Mouse (Mus musculus): ENCODE data around the gene Mdga1. TPM values are rescaled to one million over a fixed set of nuclear protein-coding genes. Genes with fewer than 3 reads are reported as not detected.

Gene Mdga1
- polyA plus RNA-seq, 1 experiment from 2014 or later, result 2.5 TPM

GRCm38 (mm10) chr17:29990136-29990535 lies 20.2 kb upstream of the Mdga1 start:
- no peak for DNase-seq (ENCODE audit: low spot score)
- no peaks in the 10 kb centered on the region for H3K36me3 ChIP-seq (ENCODE audit: control insufficient read depth, insufficient read depth, low read length)
- 92% methylated on average over 3 of the region's 3 CpGs for WGBS
- no peak overlapping the region for H3K4me2 ChIP-seq (ENCODE audit: low read depth)
- no peaks in the 10 kb centered on the region for H3K27me3 ChIP-seq (ENCODE audit: control insufficient read depth, insufficient read depth, low read length)
- no peaks in the 10 kb centered on the region for H3K9me3 ChIP-seq (ENCODE audit: control insufficient read depth, low read length)
- no peak for ATAC-seq (ENCODE audit: insufficient read depth, low FRiP score, low TSS enrichment)
- H3K27ac ChIP-seq (ENCODE audit: low read depth, low read length), result no peak overlapping the region
- no peak overlapping the region for H3K4me3 ChIP-seq (ENCODE audit: low read depth, low read length)
- no peak overlapping the region for H3K9ac ChIP-seq (ENCODE audit: low read length)
- no peaks in the 10 kb centered on the region for H3K4me1 ChIP-seq (ENCODE audit: control insufficient read depth, insufficient read depth, low read length)

GRCm38 (mm10) chr17:29989653-29990052 lies 19.8 kb upstream of the Mdga1 start:
- H3K9ac ChIP-seq (ENCODE audit: low read length), result no peak overlapping the region
- ATAC-seq (ENCODE audit: insufficient read depth, low FRiP score, low TSS enrichment), result no peak
- no peaks in the 10 kb centered on the region for H3K4me1 ChIP-seq (ENCODE audit: control insufficient read depth, insufficient read depth, low read length)
- no peak for DNase-seq (ENCODE audit: low spot score)
- H3K4me2 ChIP-seq (ENCODE audit: low read depth), result no peak overlapping the region
- H3K36me3 ChIP-seq (ENCODE audit: control insufficient read depth, insufficient read depth, low read length), result no peaks in the 10 kb centered on the region
- no peak overlapping the region for H3K4me3 ChIP-seq (ENCODE audit: low read depth, low read length)
- 89% methylated on average over 5 of the region's 5 CpGs for WGBS
- no peak overlapping the region for H3K27ac ChIP-seq (ENCODE audit: low read depth, low read length)
- no peaks in the 10 kb centered on the region for H3K9me3 ChIP-seq (ENCODE audit: control insufficient read depth, low read length)
- H3K27me3 ChIP-seq (ENCODE audit: control insufficient read depth, insufficient read depth, low read length), result no peaks in the 10 kb centered on the region

- 22% methylated on average over 5 of the region's 5 CpGs for WGBS
- ATAC-seq (ENCODE audit: insufficient read depth, low FRiP score, low TSS enrichment), result no peak
- no peak overlapping the region for H3K4me2 ChIP-seq (ENCODE audit: low read depth)
Observed at GRCm38 (mm10) chr17:29988141-29988540, 18.3 kb upstream of the Mdga1 start.

GRCm38 (mm10) chr17:29985534-29985933 lies 15.6 kb upstream of the Mdga1 start:
- WGBS, result 41% methylated on average over 3 of the region's 3 CpGs
- no peak for ATAC-seq (ENCODE audit: insufficient read depth, low FRiP score, low TSS enrichment)

More at GRCm38 (mm10) chr17:29988141-29988540, 18.3 kb upstream of the Mdga1 start:
- H3K4me3 ChIP-seq (ENCODE audit: low read depth, low read length), result no peak overlapping the region
- H3K9me3 ChIP-seq (ENCODE audit: control insufficient read depth, low read length), result no peaks in the 10 kb centered on the region
- H3K4me1 ChIP-seq (ENCODE audit: control insufficient read depth, insufficient read depth, low read length), result no peaks in the 10 kb centered on the region
- H3K36me3 ChIP-seq (ENCODE audit: control insufficient read depth, insufficient read depth, low read length), result no peaks in the 10 kb centered on the region
- no peak overlapping the region for H3K27ac ChIP-seq (ENCODE audit: low read depth, low read length)
- DNase-seq (ENCODE audit: low spot score), result no peak
- H3K27me3 ChIP-seq (ENCODE audit: control insufficient read depth, insufficient read depth, low read length), result no peaks in the 10 kb centered on the region
- H3K9ac ChIP-seq (ENCODE audit: low read length), result no peak overlapping the region

GRCm38 (mm10) chr17:29984931-29985330 lies 15.0 kb upstream of the Mdga1 start:
- H3K9ac ChIP-seq (ENCODE audit: low read length), result no peak overlapping the region
- DNase-seq (ENCODE audit: low spot score), result no peak
- no peak overlapping the region for H3K27ac ChIP-seq (ENCODE audit: low read depth, low read length)
- WGBS, result 88% methylated on average over 7 of the region's 7 CpGs
- no peaks in the 10 kb centered on the region for H3K36me3 ChIP-seq (ENCODE audit: control insufficient read depth, insufficient read depth, low read length)
- no peak overlapping the region for H3K4me3 ChIP-seq (ENCODE audit: low read depth, low read length)
- no peaks in the 10 kb centered on the region for H3K9me3 ChIP-seq (ENCODE audit: control insufficient read depth, low read length)
- H3K4me1 ChIP-seq (ENCODE audit: control insufficient read depth, insufficient read depth, low read length), result no peaks in the 10 kb centered on the region
- no peak for ATAC-seq (ENCODE audit: insufficient read depth, low FRiP score, low TSS enrichment)
- no peak overlapping the region for H3K4me2 ChIP-seq (ENCODE audit: low read depth)
- no peaks in the 10 kb centered on the region for H3K27me3 ChIP-seq (ENCODE audit: control insufficient read depth, insufficient read depth, low read length)

More at GRCm38 (mm10) chr17:29985534-29985933, 15.6 kb upstream of the Mdga1 start:
- no peak overlapping the region for H3K27ac ChIP-seq (ENCODE audit: low read depth, low read length)
- no peaks in the 10 kb centered on the region for H3K27me3 ChIP-seq (ENCODE audit: control insufficient read depth, insufficient read depth, low read length)
- H3K9me3 ChIP-seq (ENCODE audit: control insufficient read depth, low read length), result no peaks in the 10 kb centered on the region
- H3K4me2 ChIP-seq (ENCODE audit: low read depth), result no peak overlapping the region
- DNase-seq (ENCODE audit: low spot score), result no peak
- H3K4me1 ChIP-seq (ENCODE audit: control insufficient read depth, insufficient read depth, low read length), result no peaks in the 10 kb centered on the region
- no peak overlapping the region for H3K4me3 ChIP-seq (ENCODE audit: low read depth, low read length)
- no peak overlapping the region for H3K9ac ChIP-seq (ENCODE audit: low read length)
- no peaks in the 10 kb centered on the region for H3K36me3 ChIP-seq (ENCODE audit: control insufficient read depth, insufficient read depth, low read length)

- no peaks in the 10 kb centered on the region for H3K4me1 ChIP-seq (ENCODE audit: control insufficient read depth, insufficient read depth, low read length)
- DNase-seq (ENCODE audit: low spot score) (no peak), ATAC-seq (ENCODE audit: insufficient read depth, low FRiP score, low TSS enrichment) (no peak)
- no peaks in the 10 kb centered on the region for H3K9me3 ChIP-seq (ENCODE audit: control insufficient read depth, low read length)
- H3K36me3 ChIP-seq (ENCODE audit: control insufficient read depth, insufficient read depth, low read length), result no peaks in the 10 kb centered on the region
- 86% methylated on average over 5 of the region's 5 CpGs for WGBS
- H3K27ac ChIP-seq (ENCODE audit: low read depth, low read length), result no peak overlapping the region
- no peak overlapping the region for H3K4me2 ChIP-seq (ENCODE audit: low read depth)
- no peak overlapping the region for H3K4me3 ChIP-seq (ENCODE audit: low read depth, low read length)
- no peaks in the 10 kb centered on the region for H3K27me3 ChIP-seq (ENCODE audit: control insufficient read depth, insufficient read depth, low read length)
- H3K9ac ChIP-seq (ENCODE audit: low read length), result no peak overlapping the region
Observed at GRCm38 (mm10) chr17:29983190-29983589, 13.3 kb upstream of the Mdga1 start.

GRCm38 (mm10) chr17:29981568-29981967 lies 11.7 kb upstream of the Mdga1 start:
- Histone ChIP-seq H3K36me3 (ENCODE audit: control insufficient read depth, insufficient read depth, low read length) (no peaks in the 10 kb centered on the region), H3K9me3 (ENCODE audit: control insufficient read depth, low read length) (no peaks in the 10 kb centered on the region), H3K4me1 (ENCODE audit: control insufficient read depth, insufficient read depth, low read length) (no peaks in the 10 kb centered on the region), H3K27me3 (ENCODE audit: control insufficient read depth, insufficient read depth, low read length) (no peaks in the 10 kb centered on the region), H3K4me2 (ENCODE audit: low read depth) (no peak overlapping the region), H3K9ac (ENCODE audit: low read length) (no peak overlapping the region), H3K27ac (ENCODE audit: low read depth, low read length) (no peak overlapping the region), H3K4me3 (ENCODE audit: low read depth, low read length) (no peak overlapping the region)
- 66% methylated on average over 8 of the region's 8 CpGs for WGBS
- DNase-seq (ENCODE audit: low spot score), result peak; percentile 44
- no peak for ATAC-seq (ENCODE audit: insufficient read depth, low FRiP score, low TSS enrichment)

GRCm38 (mm10) chr17:29979841-29980240 lies 10.0 kb upstream of the Mdga1 start:
- WGBS, result 79% methylated on average over 7 of the region's 7 CpGs
- Histone ChIP-seq H3K4me3 (ENCODE audit: low read depth, low read length) (no peak overlapping the region), H3K36me3 (ENCODE audit: control insufficient read depth, insufficient read depth, low read length) (no peaks in the 10 kb centered on the region)

GRCm38 (mm10) chr17:29979020-29979419 lies 9.1 kb upstream of the Mdga1 start:
- H3K9me3 ChIP-seq (ENCODE audit: control insufficient read depth, low read length), result no peaks in the 10 kb centered on the region
- DNase-seq (ENCODE audit: low spot score) (no peak), ATAC-seq (ENCODE audit: insufficient read depth, low FRiP score, low TSS enrichment) (no peak)

More at GRCm38 (mm10) chr17:29979841-29980240, 10.0 kb upstream of the Mdga1 start:
- no peak overlapping the region for H3K27ac ChIP-seq (ENCODE audit: low read depth, low read length)
- no peaks in the 10 kb centered on the region for H3K27me3 ChIP-seq (ENCODE audit: control insufficient read depth, insufficient read depth, low read length)
- DNase-seq (ENCODE audit: low spot score), result no peak
- H3K4me2 ChIP-seq (ENCODE audit: low read depth), result no peak overlapping the region
- no peak overlapping the region for H3K9ac ChIP-seq (ENCODE audit: low read length)
- H3K4me1 ChIP-seq (ENCODE audit: control insufficient read depth, insufficient read depth, low read length), result no peaks in the 10 kb centered on the region
- H3K9me3 ChIP-seq (ENCODE audit: control insufficient read depth, low read length), result no peaks in the 10 kb centered on the region
- ATAC-seq (ENCODE audit: insufficient read depth, low FRiP score, low TSS enrichment), result no peak

More at GRCm38 (mm10) chr17:29979020-29979419, 9.1 kb upstream of the Mdga1 start:
- Histone ChIP-seq H3K4me3 (ENCODE audit: low read depth, low read length) (no peak overlapping the region), H3K4me1 (ENCODE audit: control insufficient read depth, insufficient read depth, low read length) (no peaks in the 10 kb centered on the region), H3K36me3 (ENCODE audit: control insufficient read depth, insufficient read depth, low read length) (no peaks in the 10 kb centered on the region), H3K27ac (ENCODE audit: low read depth, low read length) (no peak overlapping the region), H3K9ac (ENCODE audit: low read length) (no peak overlapping the region), H3K4me2 (ENCODE audit: low read depth) (no peak overlapping the region), H3K27me3 (ENCODE audit: control insufficient read depth, insufficient read depth, low read length) (no peaks in the 10 kb centered on the region)
- whole genome bisulfite sequencing, result 65% methylated on average over 4 of the region's 4 CpGs
